ENCODE assay signal across 26 mouse cellular contexts in genomic region chr16:95372960-95373359, GRCm38 (mm10).
A peak's percentile ranks its signal among the peaks of the same experiment; 100 is the strongest.
DNase-seq lines count a peak whose midpoint lies in the region; ATAC-seq lines count a peak whose summit lies in the region.
"Had no signal": no experiment of that assay in that cellular context is flagged by ENCODE, and none has a peak within 500 bp of the region (broad histone marks: within the 10 kb centered on the region; RNA-seq: fewer than 3 reads in every experiment).

No protein-coding gene starts in this region.

- H3K27ac ChIP-seq in heart, embryonic 16.5 days (ENCODE audit: low read length) = no peak overlapping the region
- H3K27ac ChIP-seq: heart, embryonic 13.5 days; hindbrain, embryonic 10.5 days; hindbrain, postnatal 0 days; limb, embryonic 12.5 days; liver, embryonic 13.5 days; lung, embryonic 15.5 days; midbrain, embryonic 15.5 days; neural tube, embryonic 12.5 days; stomach, embryonic 15.5 days had no signal

- no peaks in the 10 kb centered on the region for H3K27me3 ChIP-seq in heart, embryonic 16.5 days (ENCODE audit: control insufficient read depth, insufficient read depth, low read length)
- H3K27me3 ChIP-seq: heart, embryonic 13.5 days; limb, embryonic 12.5 days; liver, embryonic 13.5 days; lung, embryonic 15.5 days; midbrain, embryonic 15.5 days; neural tube, embryonic 12.5 days; stomach, embryonic 15.5 days had no signal

- H3K4me2 ChIP-seq in heart, embryonic 16.5 days (ENCODE audit: low read depth, low read length) = no peak overlapping the region
- H3K4me2 ChIP-seq: heart, embryonic 13.5 days; limb, embryonic 12.5 days; liver, embryonic 13.5 days; lung, embryonic 15.5 days; midbrain, embryonic 15.5 days; neural tube, embryonic 12.5 days; stomach, embryonic 15.5 days had no signal

- peak; percentile 22 for DNase-seq in adrenal gland, adult 2 months
- DNase-seq in adrenal gland, postnatal 25 days = no peak
- DNase-seq in heart, postnatal 36 days = no peak
- DNase-seq in ovary, adult 18-20 months (ENCODE audit: low spot score) = peak; percentile 60
- DNase-seq in ovary, postnatal 14 days (ENCODE audit: low spot score) = no peak
- peak; percentile 24 to 54 for DNase-seq in lung, postnatal 4 days
- DNase-seq in thymus, postnatal 36 days = no peak
- DNase-seq: cerebellum, adult 18-20 months; cerebellum, postnatal 14 days; gastrocnemius, postnatal 10 days; kidney, postnatal 36 days; liver, embryonic 13.5 days; thymus, adult 2 months had no signal

- peak; percentile 34; the same call in 1 of the 2 replicates for ATAC-seq in heart, embryonic 16.5 days (replicated peaks; ENCODE audit: extremely low read depth, insufficient read depth, low FRiP score)
- ATAC-seq: activated CD4-positive, CD25-positive, alpha-beta regulatory T cell, adult 4 months; forebrain, embryonic 14.5 days; hindbrain, postnatal 0 days; intestine, embryonic 16.5 days; midbrain, embryonic 15.5 days had no signal

- WGBS in heart, embryonic 16.5 days = 57% methylated on average over 9 of the region's 9 CpGs

- H3K9ac ChIP-seq in heart, embryonic 16.5 days (ENCODE audit: low read length) = no peak overlapping the region
- H3K9ac ChIP-seq: heart, embryonic 13.5 days; limb, embryonic 12.5 days; liver, embryonic 13.5 days; lung, embryonic 15.5 days; midbrain, embryonic 15.5 days; neural tube, embryonic 12.5 days; stomach, embryonic 15.5 days had no signal

- intact Hi-C loops in heart, postnatal 36 days (cut with DNase I) = no loop called here

- H3K4me1 ChIP-seq in heart, embryonic 16.5 days (ENCODE audit: control insufficient read depth, insufficient read depth, low read length) = peaks cover 24% of the 10 kb centered on the region
- H3K4me1 ChIP-seq: liver, embryonic 13.5 days; midbrain, embryonic 15.5 days had no signal

- no peaks in the 10 kb centered on the region for H3K9me3 ChIP-seq in heart, embryonic 16.5 days (replicated peaks; ENCODE audit: control insufficient read depth, low read length)
- H3K9me3 ChIP-seq: heart, embryonic 13.5 days; hindbrain, embryonic 10.5 days; limb, embryonic 12.5 days; liver, embryonic 13.5 days; lung, embryonic 15.5 days; megakaryocyte, embryonic 14.5 days; midbrain, embryonic 15.5 days; neural tube, embryonic 12.5 days; stomach, embryonic 15.5 days had no signal

- no peaks in the 10 kb centered on the region for H3K36me3 ChIP-seq in heart, embryonic 16.5 days (ENCODE audit: control insufficient read depth, insufficient read depth)
- H3K36me3 ChIP-seq: heart, embryonic 13.5 days; hindbrain, embryonic 10.5 days; liver, embryonic 13.5 days; lung, embryonic 15.5 days; midbrain, embryonic 15.5 days; neural tube, embryonic 12.5 days; stomach, embryonic 15.5 days had no signal

- H3K4me3 ChIP-seq in heart, embryonic 16.5 days (ENCODE audit: low read length) = no peak overlapping the region
- H3K4me3 ChIP-seq: heart, embryonic 13.5 days; hindbrain, embryonic 10.5 days; limb, embryonic 12.5 days; liver, embryonic 13.5 days; lung, embryonic 15.5 days; megakaryocyte, embryonic 14.5 days; midbrain, embryonic 15.5 days; neural tube, embryonic 12.5 days; stomach, embryonic 15.5 days had no signal

Comparison
In these comparisons a context has a peak if more than half of its experiments do, and no peak if none do; other contexts are left out.
1. DNase-seq: peak in adrenal gland, adult 2 months (single experiment), ovary, adult 18-20 months (single experiment) and lung, postnatal 4 days (2 of 2); none in adrenal gland, postnatal 25 days (single experiment), heart, postnatal 36 days (0 of 2), ovary, postnatal 14 days (single experiment) and thymus, postnatal 36 days (0 of 2).